Mouse (Mus musculus): ENCODE results near the gene Zdhhc4. TPM values are rescaled to one million over a fixed set of nuclear protein-coding genes. Genes with fewer than 3 reads are reported as not detected.
A peak's percentile ranks its signal among the peaks of the same experiment; 100 is the strongest.

Zdhhc4 gene
- total RNA-seq, 2 experiments from 2014 or later, result 41.8 to 42.3 TPM

DNA sequence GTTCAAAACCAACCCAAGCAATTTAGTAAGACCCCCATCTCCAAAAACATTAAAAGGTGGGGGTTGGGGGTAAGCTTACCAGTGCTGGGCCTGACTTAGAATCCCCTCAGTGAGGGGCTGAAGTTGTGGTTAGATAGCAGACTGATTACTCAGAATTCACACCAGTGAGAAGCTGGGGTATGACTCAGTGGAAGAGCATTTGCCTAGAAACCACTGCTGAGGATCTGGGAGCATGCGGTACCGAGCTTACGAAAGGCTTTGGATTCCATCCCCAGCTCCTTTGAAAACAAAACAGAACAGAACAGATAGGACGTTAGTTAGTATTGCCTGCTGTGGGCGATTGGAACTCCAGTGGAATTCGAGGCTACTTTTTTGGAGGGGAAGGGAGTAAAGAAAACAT is 57.4 kb downstream of the Zdhhc4 start:
- DNase-seq (ENCODE audit: extremely low spot score in 1 of 2, low spot score in 2 of 2), result no peak
- no peak overlapping the region for H3K4me3 ChIP-seq
- TF ChIP-seq CTCF (IDR thresholded peaks at IDR 0.05), result no peak
- H3K27ac ChIP-seq, result peak overlapping the region; percentile 44
- intact Hi-C loops (cut with DNase I), result no loop called here

DNA sequence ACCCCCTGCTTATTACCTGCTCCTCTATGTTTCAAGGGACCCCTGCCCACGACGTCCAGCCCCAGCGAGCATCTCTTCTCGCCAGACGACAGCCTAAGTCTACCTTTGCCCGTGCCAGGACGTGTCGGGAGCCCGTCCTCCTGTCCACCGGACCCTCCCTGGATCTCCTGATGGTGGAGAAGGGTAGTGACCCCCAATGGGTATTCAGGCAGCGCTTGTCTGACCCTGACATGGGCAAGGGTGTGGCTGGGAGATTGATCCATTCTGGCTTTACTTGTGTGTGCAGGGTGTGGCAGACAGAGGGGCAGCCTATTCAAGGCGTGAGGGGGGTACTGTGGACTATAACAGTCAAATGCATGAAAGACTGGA is 58.9 kb downstream of the Zdhhc4 start:
- intact Hi-C loops (cut with DNase I), result no loop called here
- no peak for TF ChIP-seq CTCF (IDR thresholded peaks at IDR 0.05)
- peak overlapping the region; percentile 63 for H3K4me3 ChIP-seq
- DNase-seq (ENCODE audit: extremely low spot score in 1 of 2, low spot score in 2 of 2), result no peak
- H3K27ac ChIP-seq, result peak overlapping the region; percentile 97

DNA sequence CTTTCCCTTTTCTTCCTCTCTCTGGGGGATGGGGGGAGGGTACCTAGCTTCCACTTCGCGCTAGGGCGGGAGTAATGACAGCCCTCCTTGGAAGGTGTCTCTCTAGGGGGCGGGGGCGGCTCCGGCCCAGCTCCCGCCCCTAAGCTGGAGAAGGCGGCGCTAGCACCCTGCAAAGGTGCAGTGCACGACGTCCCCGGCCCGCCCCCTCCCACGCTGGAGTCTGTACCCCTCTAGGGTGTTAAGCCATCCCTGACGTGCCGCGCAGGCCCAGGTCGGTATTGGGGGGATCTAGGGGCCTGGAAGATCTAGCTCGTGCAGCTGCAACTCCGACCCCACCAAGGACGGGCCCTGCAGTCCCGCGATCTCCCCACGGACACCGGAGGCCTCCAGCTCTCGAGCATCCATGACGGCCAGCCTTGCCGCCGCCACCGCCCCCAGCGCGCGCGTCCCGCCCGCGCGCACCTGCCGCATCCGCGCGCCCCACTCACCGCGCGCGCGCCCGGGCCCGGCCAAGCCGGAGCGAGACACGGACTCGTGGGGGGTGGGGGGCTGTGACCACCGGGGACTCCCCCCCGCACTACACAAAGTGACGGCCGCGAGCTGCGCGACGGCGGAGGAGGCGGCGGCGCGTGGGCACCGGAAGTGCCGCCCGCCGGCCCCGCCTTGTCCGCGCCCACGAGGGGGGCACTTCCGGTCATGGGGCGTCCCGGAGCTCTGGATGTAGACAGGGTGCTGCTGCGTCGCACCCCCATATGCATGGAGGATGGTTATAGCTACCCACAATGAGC is 59.5 kb downstream of the Zdhhc4 start, which contains the start of gene Zfp316:
TSS of gene Zfp316 (minus strand) at position 660 of the 788 bp plus-strand sequence.
- TF ChIP-seq CTCF (IDR thresholded peaks at IDR 0.05), result no peak
- DNase-seq (ENCODE audit: extremely low spot score in 1 of 2, low spot score in 2 of 2), result peak; percentile 72 to 78
- Histone ChIP-seq H3K4me3 (peak within 1 kb of the TSS; percentile 63), H3K27ac (peak within 1 kb of the TSS; percentile 97)
- intact Hi-C loops (cut with DNase I), result no loop called here

DNA sequence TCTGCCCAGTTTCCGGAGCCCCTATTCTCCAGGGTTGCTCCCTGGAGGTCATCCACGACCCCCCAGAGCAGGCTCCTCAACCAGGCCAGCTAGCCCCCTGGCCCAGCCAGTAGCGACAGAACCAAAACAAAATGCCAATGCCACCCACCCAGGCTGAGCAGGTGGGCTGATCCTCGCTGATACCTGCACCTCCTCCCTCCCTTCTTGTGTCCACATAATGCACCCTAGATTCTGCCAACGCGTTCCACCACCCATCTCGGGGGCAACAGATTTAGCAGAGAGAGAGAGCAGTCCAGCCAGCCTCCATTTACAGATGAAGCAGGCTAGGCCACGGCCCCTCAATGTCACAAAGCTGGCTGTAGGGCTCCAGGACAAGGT is 60.1 kb downstream of the Zdhhc4 start:
- no peak for TF ChIP-seq CTCF (IDR thresholded peaks at IDR 0.05)
- peak overlapping the region; percentile 97 for H3K27ac ChIP-seq
- intact Hi-C loops (cut with DNase I), result no loop called here
- H3K4me3 ChIP-seq, result peak overlapping the region; percentile 63
- DNase-seq (ENCODE audit: extremely low spot score in 1 of 2, low spot score in 2 of 2), result no peak

DNA sequence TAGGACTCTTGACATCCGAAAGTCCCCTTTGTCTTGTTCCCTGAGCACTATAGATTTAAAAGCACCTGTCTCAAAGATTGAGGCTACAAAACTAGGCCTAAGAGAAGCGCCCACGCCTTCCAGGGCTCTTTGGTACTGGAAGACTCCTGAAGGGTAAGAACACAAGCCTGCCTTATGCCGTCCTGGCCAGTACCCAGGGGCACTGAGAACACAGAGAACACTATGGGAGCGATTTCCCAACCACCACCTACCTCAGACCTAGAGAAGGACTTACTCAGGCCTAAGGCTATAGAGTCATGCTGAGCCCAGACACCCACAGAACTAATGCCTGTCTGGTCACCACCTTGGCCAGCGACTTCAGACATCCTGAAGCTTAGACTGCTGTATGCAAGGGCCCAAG is 62.3 kb downstream of the Zdhhc4 start:
- Histone ChIP-seq H3K27ac (no peak overlapping the region), H3K4me3 (no peak overlapping the region)
- intact Hi-C loops (cut with DNase I), result no loop called here
- no peak for DNase-seq (ENCODE audit: extremely low spot score in 1 of 2, low spot score in 2 of 2)
- no peak for TF ChIP-seq CTCF (IDR thresholded peaks at IDR 0.05)

Other genes with a start within 250 kb of the Zdhhc4 start
- 10 to 100 TPM; 40.7 to 47.8 TPM for gene Rnf216, start 216.3 kb downstream of the Zdhhc4 start, total RNA-seq (2021)
- under 1 TPM in 1 of 2 experiments, not detected in 1; 0.12 TPM for gene Olfr718-ps1, start 181.7 kb downstream of the Zdhhc4 start, total RNA-seq (2021)
- 10 to 100 TPM; 14.2 to 14.5 TPM for gene Rbak, start 148.5 kb downstream of the Zdhhc4 start, total RNA-seq (2021)
- gene Spdye4b, start 148.2 kb downstream of the Zdhhc4 start, total RNA-seq (2021), result not detected
- not detected for gene Spdye4a, start 102.4 kb downstream of the Zdhhc4 start, total RNA-seq (2021)
- 10 to 100 TPM; 31.4 to 32.9 TPM for gene Zfp12, start 94.1 kb downstream of the Zdhhc4 start, total RNA-seq (2021)
- 10 to 100 TPM; 20.0 to 23.4 TPM for gene Zfp316, start 59.2 kb downstream of the Zdhhc4 start, total RNA-seq (2021)
- 1 to 10 TPM; 5.8 to 7.1 TPM for gene Zfp853, start 35.6 kb downstream of the Zdhhc4 start, total RNA-seq (2021)
- gene E130309D02Rik, start 13.9 kb downstream of the Zdhhc4 start, total RNA-seq (2021), result 10 to 100 TPM; 24.2 to 25.5 TPM
- 1 to 10 TPM; 2.2 to 2.7 TPM for gene Grid2ip, start 28.1 kb upstream of the Zdhhc4 start, total RNA-seq (2021)
- 10 to 100 TPM; 33.3 to 33.4 TPM for gene Kdelr2, start 74.6 kb upstream of the Zdhhc4 start, total RNA-seq (2021)
- gene Daglb, start 135.3 kb upstream of the Zdhhc4 start, total RNA-seq (2021), result 10 to 100 TPM; 32.5 to 36.1 TPM
- gene Rac1, start 198.8 kb upstream of the Zdhhc4 start, total RNA-seq (2021), result 100 to 1,000 TPM; 344 to 351 TPM